In genomic region chr10:25144787-25145761, GRCm38 (mm10) we compare ENCODE assay signal across 9 mouse cellular contexts.
DNase-seq lines count a peak whose midpoint lies in the region; ATAC-seq and TF ChIP-seq lines count a peak whose summit lies in the region.
"Had no signal": no experiment of that assay in that cellular context is flagged by ENCODE, and none has a peak within 500 bp of the region (broad histone marks: within the 10 kb centered on the region; RNA-seq: fewer than 3 reads in every experiment).

No protein-coding gene starts in this region.

- H3K27ac ChIP-seq in heart, embryonic 12.5 days (ENCODE audit: poor library complexity, severe bottlenecking): no peak overlapping the region
- H3K27ac ChIP-seq in limb, embryonic 14.5 days (replicated peaks; ENCODE audit: low read depth, low read length): no peak overlapping the region
- H3K27ac ChIP-seq: kidney, embryonic 15.5 days had no signal

- ATAC-seq in heart, embryonic 12.5 days (ENCODE audit: insufficient number of reproducible peaks, low FRiP score): no peak
- no peak for ATAC-seq in limb, embryonic 14.5 days (ENCODE audit: low FRiP score, low read depth)

- WGBS in heart, embryonic 12.5 days: 52% methylated on average over 18 of the region's 18 CpGs
- WGBS in limb, embryonic 14.5 days: 78% methylated on average over 18 of the region's 18 CpGs

- H3K4me3 ChIP-seq in heart, embryonic 12.5 days: no peak overlapping the region
- no peak overlapping the region for H3K4me3 ChIP-seq in limb, embryonic 14.5 days (replicated peaks; ENCODE audit: low read length)
- H3K4me3 ChIP-seq: kidney, embryonic 15.5 days had no signal

- H3K4me1 ChIP-seq in heart, embryonic 12.5 days (replicated peaks): peaks cover 14% of the 10 kb centered on the region
- 0 out of 2 replicates have a peak, but pooled peaks cover 2% of the 10 kb centered on the region for H3K4me1 ChIP-seq in limb, embryonic 14.5 days (ENCODE audit: control insufficient read depth, insufficient read depth, low read length)

- TF ChIP-seq POLR2A in limb, embryonic 14.5 days (IDR thresholded peaks at IDR 0.05; ENCODE audit: borderline replicate concordance, extremely low read depth, insufficient read depth, insufficient read length): no peak

- intact Hi-C loops in gastrocnemius, postnatal 14 days (cut with DNase I; ENCODE audit: low total_unique reads): no loop called here

- peak overlapping the region; percentile 41 for H3K4me2 ChIP-seq in heart, embryonic 12.5 days
- peak overlapping the region; percentile 14; the same call in 1 of the 2 replicates for H3K4me2 ChIP-seq in limb, embryonic 14.5 days (replicated peaks; ENCODE audit: low read depth, low read length, severe bottlenecking)
- H3K4me2 ChIP-seq: kidney, embryonic 15.5 days had no signal

- no peaks in the 10 kb centered on the region for H3K9me3 ChIP-seq in heart, embryonic 12.5 days (replicated peaks)
- no peaks in the 10 kb centered on the region for H3K9me3 ChIP-seq in limb, embryonic 14.5 days (ENCODE audit: control insufficient read depth, low read length)
- H3K9me3 ChIP-seq: kidney, embryonic 15.5 days had no signal

- no peak overlapping the region for H3K9ac ChIP-seq in heart, embryonic 12.5 days
- H3K9ac ChIP-seq in limb, embryonic 14.5 days (ENCODE audit: low read depth, low read length, severe bottlenecking): no peak overlapping the region
- H3K9ac ChIP-seq: kidney, embryonic 15.5 days had no signal

- no peaks in the 10 kb centered on the region for H3K36me3 ChIP-seq in heart, embryonic 12.5 days
- H3K36me3 ChIP-seq in limb, embryonic 14.5 days (ENCODE audit: control insufficient read depth, insufficient read depth, low read length): no peaks in the 10 kb centered on the region
- H3K36me3 ChIP-seq: kidney, embryonic 15.5 days had no signal

- no peaks in the 10 kb centered on the region for H3K27me3 ChIP-seq in heart, embryonic 12.5 days (replicated peaks)
- H3K27me3 ChIP-seq in limb, embryonic 14.5 days (ENCODE audit: control insufficient read depth, insufficient read depth, low read length): no peaks in the 10 kb centered on the region
- H3K27me3 ChIP-seq: kidney, embryonic 15.5 days had no signal

- DNase-seq in heart, adult 8-10 months (ENCODE audit: low spot score): no peak
- peak; percentile 43 for DNase-seq in right cerebral cortex, adult 18-20 months
- no peak for DNase-seq in right cerebral cortex, postnatal 14 days
- no peak for DNase-seq in limb, embryonic 14.5 days (ENCODE audit: low spot score)
- no peak for DNase-seq in kidney, postnatal 14 days
- DNase-seq in gastrocnemius, postnatal 14 days: no peak
- no peak for DNase-seq in thymus, adult 18-20 months
